Mouse (Mus musculus): Measurements from ENCODE around the gene Prkra.

The Prkra gene

GRCm38 (mm10) chr2:76647883-76648570 lies at the start of gene Prkra, which contains the start of gene Pjvk:
TSS of gene Prkra (minus strand) at chr2:76648015.
TSS of gene Pjvk (plus strand) at chr2:76648476.
- peak; percentile 94 for DNase-seq

- DNase-seq = no peak
These were observed 47.5 kb upstream of the Prkra start for GRCm38 (mm10) chr2:76695290-76695689.

- DNase-seq = no peak
These were observed 46.0 kb upstream of the Prkra start for GRCm38 (mm10) chr2:76693765-76694164.

DNA sequence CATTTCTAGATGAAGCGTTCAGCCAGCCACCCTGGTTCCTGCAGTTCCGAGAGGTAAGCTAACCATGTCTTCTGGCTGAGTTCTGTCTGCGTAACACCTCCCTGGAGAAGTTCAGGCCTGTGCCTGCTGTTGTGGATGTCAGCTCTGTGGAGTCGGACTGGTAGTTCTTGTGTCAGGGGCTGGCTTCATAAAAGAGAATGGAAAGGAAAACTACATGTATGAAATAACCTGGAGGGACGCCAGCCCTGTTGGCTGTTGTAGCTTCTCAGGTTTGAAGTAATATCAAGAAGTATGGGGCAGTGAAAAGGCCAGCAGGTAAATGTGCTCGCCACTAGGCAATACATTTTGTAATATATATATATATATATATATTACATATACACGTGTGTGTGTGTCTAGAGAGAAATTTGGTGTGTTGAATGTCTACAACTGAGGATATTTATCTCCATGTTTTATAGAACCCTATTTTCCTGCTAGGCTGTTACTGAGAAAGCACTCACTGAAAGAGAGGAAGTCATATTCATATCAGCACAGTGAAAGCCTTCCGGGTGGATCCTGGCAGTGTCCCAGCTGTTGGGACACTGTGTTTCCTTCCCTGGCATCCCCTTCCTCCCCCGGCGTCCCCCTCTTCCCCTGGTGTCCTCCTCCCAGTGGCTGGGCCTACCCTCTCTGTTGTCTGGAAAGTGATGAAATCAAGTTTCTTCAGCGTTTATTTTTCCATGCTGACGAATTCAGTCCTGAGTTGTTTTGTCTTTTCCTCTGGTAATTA lies 42.8 kb upstream of the Prkra start:
- DNase-seq = no peak

GRCm38 (mm10) chr2:76688162-76688561 lies 40.3 kb upstream of the Prkra start:
- no peak for DNase-seq

DNA sequence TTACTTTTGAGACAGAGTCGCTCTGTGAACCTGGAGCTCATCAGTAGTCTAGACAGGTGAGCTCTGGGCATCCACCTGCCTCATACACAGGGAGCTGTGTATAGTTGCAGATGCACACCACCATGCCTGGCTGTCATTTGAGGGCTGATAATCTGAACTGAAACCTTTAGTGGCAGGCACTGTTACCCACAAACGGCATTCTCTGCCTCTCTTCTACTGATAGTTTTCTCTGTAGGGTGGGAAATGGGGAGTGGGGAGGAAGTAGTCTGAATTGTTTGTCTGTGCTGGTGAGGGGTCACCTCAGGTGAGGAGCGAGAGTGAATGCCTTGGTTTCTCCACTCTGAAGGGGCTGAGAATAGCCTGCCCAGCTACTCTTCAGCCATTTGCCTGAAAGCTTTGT lies 39.8 kb upstream of the Prkra start:
- DNase-seq = no peak

GRCm38 (mm10) chr2:76686986-76687385 lies 39.2 kb upstream of the Prkra start:
- no peak for DNase-seq

DNA sequence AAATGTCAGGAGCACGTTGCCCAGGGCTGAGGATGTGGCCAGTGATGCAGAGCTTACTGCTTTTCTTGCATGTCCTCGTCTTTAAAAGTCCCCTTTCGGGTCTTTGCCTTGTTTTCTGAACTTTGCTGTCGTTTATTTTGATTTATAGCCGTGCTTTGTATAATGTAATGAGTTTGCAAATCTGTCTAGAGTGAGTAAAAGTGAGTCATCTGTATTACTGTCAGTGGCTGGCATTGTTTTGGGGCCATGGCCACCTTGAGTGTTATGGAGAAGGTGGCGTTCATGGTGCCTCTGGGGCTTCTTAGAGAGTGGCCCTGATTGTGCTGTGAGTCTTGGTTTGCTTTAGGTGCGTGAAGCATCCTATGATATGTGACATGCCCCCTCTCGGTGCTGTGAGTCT lies 34.5 kb upstream of the Prkra start:
- no peak for DNase-seq

DNA sequence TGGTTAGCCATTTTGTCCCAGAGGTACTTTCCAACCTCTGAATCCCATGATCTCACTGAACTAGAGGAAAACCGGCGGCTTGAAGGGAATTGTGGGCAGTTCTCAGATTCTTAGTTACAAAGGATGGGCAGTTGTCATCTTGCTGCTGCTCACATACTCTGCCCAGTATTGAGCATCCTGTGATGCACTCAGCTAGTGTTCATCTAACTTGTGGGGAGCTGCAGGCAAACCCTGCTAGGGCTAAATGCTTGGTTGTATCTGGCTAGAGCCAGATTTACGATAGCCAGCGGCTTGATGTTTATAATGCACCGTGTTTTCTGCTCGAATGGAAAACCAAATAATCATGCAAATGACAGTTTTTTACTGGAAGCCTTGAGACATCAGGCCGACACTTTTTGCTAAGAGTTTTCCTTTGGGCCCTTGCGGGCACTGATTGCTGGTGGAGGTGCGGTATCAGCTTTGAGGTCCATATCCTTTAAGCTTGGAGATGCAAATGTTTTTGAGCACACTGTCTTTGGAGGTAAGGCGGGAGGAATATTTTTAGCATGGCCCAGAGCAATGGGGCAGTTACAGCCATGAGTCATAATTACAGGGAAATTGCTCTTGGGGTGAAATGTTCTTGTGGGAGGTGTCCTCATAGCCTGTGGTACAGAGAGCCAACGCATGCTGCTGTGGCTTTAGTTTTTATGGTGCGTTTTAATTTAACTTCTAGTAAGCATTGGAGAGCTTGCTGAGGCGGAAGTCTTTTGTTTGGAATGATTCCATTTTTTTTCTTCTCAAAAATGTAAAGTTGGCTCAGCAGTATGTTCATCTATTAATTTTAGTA lies 28.8 kb upstream of the Prkra start:
- DNase-seq = no peak

DNA sequence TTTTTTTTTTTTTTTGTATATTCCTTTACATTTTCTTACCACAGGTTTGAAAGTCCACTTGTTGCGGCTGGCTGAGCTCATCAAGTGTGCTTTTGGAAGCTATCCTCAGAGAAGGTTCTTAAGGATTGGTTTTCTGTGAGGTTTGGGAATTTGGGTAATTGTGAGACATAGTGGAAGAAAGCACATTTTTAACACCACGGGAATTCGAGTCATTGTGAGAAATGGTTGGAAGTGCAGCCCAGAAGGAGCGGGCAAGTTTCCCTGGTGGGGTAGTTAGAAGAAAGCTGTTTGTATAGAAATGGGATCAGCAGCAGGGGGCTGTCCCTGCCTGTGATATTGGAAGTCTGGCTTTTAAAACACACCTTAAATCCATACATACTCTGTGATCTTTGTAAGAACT lies 28.1 kb upstream of the Prkra start:
- DNase-seq = no peak

- peak; percentile 42 for DNase-seq
These were observed 27.6 kb upstream of the Prkra start for GRCm38 (mm10) chr2:76675451-76675850.

GRCm38 (mm10) chr2:76674725-76675427 lies 27.1 kb upstream of the Prkra start, which contains the start of gene Plekha3:
TSS of gene Plekha3 (plus strand) at chr2:76675281.
- peak; percentile 83 for DNase-seq

DNA sequence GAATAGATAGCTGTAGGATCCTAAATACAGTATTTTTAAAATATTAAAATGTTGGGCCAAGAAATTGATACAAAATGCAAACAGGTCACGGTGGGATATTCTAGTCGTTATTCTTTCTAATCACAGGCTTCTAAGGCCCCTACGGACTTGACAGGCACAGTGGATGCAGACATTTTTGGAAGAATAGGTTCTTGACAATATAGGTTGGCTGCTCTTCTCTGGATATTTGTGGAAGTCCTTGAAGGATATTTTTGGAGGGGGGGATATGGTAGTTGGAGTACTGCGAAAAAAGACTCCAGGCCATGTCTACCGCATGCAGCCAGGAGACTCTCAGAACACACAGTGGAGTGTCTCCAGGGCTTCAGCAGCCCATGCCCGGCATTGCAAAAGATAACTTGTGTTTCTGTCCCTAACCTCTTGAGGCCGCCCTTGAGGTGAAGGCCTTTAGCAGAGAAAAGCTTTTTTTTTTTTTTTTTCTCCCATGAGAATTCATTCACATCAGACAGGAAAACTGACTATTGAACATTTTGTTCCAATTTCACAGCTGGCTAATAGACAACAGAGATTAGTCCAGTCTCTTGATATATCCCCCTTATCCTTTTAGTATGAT lies 25.8 kb upstream of the Prkra start:
- DNase-seq = peak; percentile 79

DNA sequence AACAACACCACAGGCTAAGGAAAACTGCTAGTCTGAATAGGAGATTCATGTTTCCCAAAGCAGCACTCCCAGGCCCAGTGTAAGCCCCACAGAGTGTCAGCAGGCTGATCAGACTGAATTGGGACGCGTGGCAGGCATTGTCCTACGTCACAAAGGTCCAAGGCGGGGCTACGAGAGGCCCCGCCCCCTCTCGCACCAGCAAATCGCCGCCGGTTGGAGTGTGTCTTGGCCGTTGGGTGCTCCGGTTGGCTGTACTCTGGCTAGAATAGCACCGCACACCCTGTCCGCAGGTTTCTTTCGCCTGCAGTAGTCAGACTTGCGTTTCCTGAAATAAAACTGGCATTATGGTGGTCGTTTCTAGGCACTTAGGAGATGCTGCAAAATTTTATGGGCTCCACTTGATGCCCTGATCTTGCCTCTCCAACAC lies 25.2 kb upstream of the Prkra start, which contains the start of gene Fkbp7:
Fkbp7 (minus strand) TSS at position 151 of the 427 bp plus-strand sequence.
- DNase-seq = peak; percentile 91

- DNase-seq = no peak
These were observed 24.4 kb upstream of the Prkra start for GRCm38 (mm10) chr2:76672134-76672745.

- no peak for DNase-seq
These were observed 23.8 kb upstream of the Prkra start for GRCm38 (mm10) chr2:76671641-76672040.

DNA sequence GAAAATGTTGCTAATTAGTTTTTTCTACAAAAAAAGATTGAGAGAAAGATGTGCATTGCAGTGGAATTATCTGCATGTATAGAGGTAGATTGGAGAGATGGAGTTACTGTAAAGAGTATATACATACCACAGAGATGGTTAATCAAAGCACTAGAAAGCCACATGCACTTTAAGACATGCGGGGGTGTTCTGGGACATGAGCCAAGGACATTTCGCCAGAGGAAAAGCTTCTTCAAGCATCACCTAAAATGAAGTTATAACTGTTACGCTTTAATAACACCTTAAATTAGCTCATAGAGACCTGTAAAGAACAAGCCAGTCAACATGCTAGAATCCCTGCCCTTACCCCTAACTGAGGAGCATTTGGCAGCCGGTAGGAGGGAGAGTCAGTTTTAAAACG lies 19.4 kb upstream of the Prkra start:
- DNase-seq = no peak

DNA sequence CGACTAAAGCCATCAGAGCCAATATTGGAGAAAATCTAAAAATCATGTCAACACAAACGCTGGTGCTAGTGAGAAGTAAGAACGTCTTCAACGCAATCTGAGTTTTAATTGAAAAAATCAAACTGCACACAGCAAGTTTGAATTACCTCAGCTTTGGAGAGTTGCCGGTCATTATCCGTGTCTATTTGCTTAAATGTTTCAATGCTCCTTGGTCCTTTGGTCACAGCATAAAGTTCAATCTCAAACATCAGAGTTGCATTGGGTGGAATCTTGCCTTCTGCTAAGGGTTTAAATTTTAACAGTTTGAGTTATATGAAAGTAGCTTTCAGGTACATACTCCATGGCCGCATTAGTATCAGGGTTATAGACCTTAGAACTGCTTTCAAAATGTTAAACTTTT lies 17.7 kb upstream of the Prkra start:
- DNase-seq = no peak

DNA sequence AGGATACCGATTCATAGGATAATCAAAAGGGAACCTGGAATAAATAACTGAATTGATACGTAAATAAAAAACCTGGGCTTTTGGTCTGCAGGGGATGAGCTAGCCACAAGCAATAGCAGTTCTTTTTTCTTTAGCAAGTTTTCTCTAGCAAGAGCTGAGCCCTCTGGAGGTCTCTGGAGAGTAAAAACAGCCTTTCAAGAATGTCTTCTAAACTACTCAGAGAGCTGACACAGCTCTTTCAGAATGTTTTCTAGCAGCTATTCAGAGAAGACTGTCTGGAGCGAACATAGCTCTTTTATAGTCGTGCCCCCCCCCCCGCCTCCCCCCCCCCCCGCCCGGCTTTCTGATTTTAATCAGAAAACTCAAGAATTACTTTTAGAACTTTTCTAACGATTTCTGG lies 11.6 kb upstream of the Prkra start:
- no peak for DNase-seq

- DNase-seq = no peak
These were observed 10.7 kb upstream of the Prkra start for GRCm38 (mm10) chr2:76658551-76658950.

GRCm38 (mm10) chr2:76655982-76656381 lies 8.2 kb upstream of the Prkra start:
- no peak for DNase-seq

GRCm38 (mm10) chr2:76655444-76655843 lies 7.6 kb upstream of the Prkra start:
- DNase-seq = no peak

Measured in thymus, postnatal 14 days (tissue).